Mouse (Mus musculus) heart, embryonic 16.5 days (tissue): ENCODE measurements around the gene Espn. TPM values are rescaled to one million over a fixed set of nuclear protein-coding genes. Genes with fewer than 3 reads are reported as not detected.

ENCODE experiments used
- ATAC-seq: fragments of 200-750 bp; cut with Nextera tagmentation; replicated peaks from 2 replicates; pipeline ENCODE4 v1.8.0; 2017; ENCODE audit warnings: moderate number of reproducible peaks; ENCODE audit not compliant: insufficient read depth, low FRiP score; ENCODE audit errors: extremely low read depth
- H3K27ac ChIP-seq: fragments of 300-500 bp; sonication (generic); 2 replicates; pipeline ENCODE4 v1.5.1; 2014; ENCODE audit warnings: mild to moderate bottlenecking, low read length, control low read depth, moderate library complexity
- H3K27me3 ChIP-seq: fragments of 300-500 bp; sonication (generic); 2 replicates; pipeline ENCODE4 v1.6.1; 2014; ENCODE audit warnings: low read length, mixed read lengths; ENCODE audit not compliant: control insufficient read depth, insufficient read depth
- H3K36me3 ChIP-seq: fragments of 300-500 bp; sonication (generic); 2 replicates; pipeline ENCODE4 v1.6.1; 2014; ENCODE audit not compliant: control insufficient read depth, insufficient read depth
- H3K4me1 ChIP-seq: fragments of 300-500 bp; sonication (generic); 2 replicates; pipeline ENCODE4 v1.6.1; 2014; ENCODE audit warnings: low read length, mixed read lengths; ENCODE audit not compliant: control insufficient read depth, insufficient read depth
- H3K4me2 ChIP-seq: fragments of 300-500 bp; sonication (generic); 2 replicates; pipeline ENCODE4 v1.6.1; 2014; ENCODE audit warnings: low read depth, mild to moderate bottlenecking, control low read depth, low read length
- H3K4me3 ChIP-seq: fragments of 300-500 bp; sonication (generic); 2 replicates; pipeline ENCODE4 v1.5.1; 2014; ENCODE audit warnings: mild to moderate bottlenecking, control low read depth, low read length
- H3K9ac ChIP-seq: fragments of 300-500 bp; sonication (generic); 2 replicates; pipeline ENCODE4 v1.6.1; 2014; ENCODE audit warnings: low read length, control low read depth
- H3K9me3 ChIP-seq: fragments of 300-500 bp; sonication (generic); replicated peaks from 2 replicates; pipeline ENCODE4 v1.6.1; 2016; ENCODE audit warnings: low read length; ENCODE audit not compliant: control insufficient read depth
- WGBS: fragments of 180-500 bp; shearing (Covaris S2); extraction: QIAGEN DNeasy Blood & Tissue Kit; methylation state at CpG from one replicate; pipeline ENCODE4 v1.1.7; 2014; 5-methylcytosine and 5-hydroxymethylcytosine counted together
- polyA plus RNA-seq: library from polyadenylated mRNA; unstranded; fragments of >200 nt; fragmentation: Nextera tagmentation; extraction: Ambion mirVana; gene quantifications from 2 replicates; pipeline ENCODE4 v1.2.1, GENCODE M21; 2015

Espn gene
- polyA plus RNA-seq, 1 experiment from 2014 or later: 1.5 TPM

DNA sequence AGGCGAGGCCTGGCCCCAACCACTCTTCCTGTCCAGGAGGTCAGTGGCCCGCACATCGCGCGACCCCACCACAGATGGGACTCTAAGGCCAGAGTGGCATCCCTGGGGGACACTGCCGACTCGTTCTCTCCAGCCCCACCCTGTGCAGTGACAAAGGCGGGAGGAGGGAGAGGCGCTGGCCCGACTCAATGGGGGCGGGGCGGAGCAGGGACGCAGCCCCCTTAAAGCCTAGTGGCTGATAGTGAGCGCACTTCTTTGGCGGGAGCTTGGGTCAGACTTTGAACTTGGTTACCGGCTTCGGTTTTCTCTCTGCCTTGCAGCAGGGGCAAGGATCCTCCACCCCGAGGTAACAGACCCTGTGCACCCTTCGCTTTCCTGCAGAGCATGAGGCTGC, 7.1 kb upstream of the Espn start:
- Histone ChIP-seq H3K9ac (no peak overlapping the region), H3K4me3 (peak overlapping the region; percentile 41), H3K4me2 (peak overlapping the region; percentile 54), H3K27ac (no peak overlapping the region), H3K36me3 (no peaks in the 10 kb centered on the region), H3K27me3 (peaks cover 73% of the 10 kb centered on the region), H3K9me3 (no peaks in the 10 kb centered on the region), H3K4me1 (peaks cover 13% of the 10 kb centered on the region)
- no peak; the same call in 1 of the 2 replicates for ATAC-seq
- 1% methylated on average over 19 of the region's 19 CpGs for WGBS

GRCm38 (mm10) chr4:152158585-152159284, 6.6 kb upstream of the Espn start, which contains the start of gene Hes2:
Hes2 (plus strand) TSS chr4:152158867.
- Histone ChIP-seq H3K4me3 (peak within 1 kb of the TSS; percentile 41), H3K9me3 (no peaks in the 10 kb centered on the region), H3K36me3 (no peaks in the 10 kb centered on the region), H3K27ac (no peak within 1 kb of the TSS), H3K27me3 (peaks cover 71% of the 10 kb centered on the region), H3K4me2 (peak within 1 kb of the TSS; percentile 54), H3K4me1 (peaks cover 17% of the 10 kb centered on the region), H3K9ac (no peak within 1 kb of the TSS)
- no peak for ATAC-seq
- WGBS: 5% methylated on average over 35 of the region's 35 CpGs

DNA sequence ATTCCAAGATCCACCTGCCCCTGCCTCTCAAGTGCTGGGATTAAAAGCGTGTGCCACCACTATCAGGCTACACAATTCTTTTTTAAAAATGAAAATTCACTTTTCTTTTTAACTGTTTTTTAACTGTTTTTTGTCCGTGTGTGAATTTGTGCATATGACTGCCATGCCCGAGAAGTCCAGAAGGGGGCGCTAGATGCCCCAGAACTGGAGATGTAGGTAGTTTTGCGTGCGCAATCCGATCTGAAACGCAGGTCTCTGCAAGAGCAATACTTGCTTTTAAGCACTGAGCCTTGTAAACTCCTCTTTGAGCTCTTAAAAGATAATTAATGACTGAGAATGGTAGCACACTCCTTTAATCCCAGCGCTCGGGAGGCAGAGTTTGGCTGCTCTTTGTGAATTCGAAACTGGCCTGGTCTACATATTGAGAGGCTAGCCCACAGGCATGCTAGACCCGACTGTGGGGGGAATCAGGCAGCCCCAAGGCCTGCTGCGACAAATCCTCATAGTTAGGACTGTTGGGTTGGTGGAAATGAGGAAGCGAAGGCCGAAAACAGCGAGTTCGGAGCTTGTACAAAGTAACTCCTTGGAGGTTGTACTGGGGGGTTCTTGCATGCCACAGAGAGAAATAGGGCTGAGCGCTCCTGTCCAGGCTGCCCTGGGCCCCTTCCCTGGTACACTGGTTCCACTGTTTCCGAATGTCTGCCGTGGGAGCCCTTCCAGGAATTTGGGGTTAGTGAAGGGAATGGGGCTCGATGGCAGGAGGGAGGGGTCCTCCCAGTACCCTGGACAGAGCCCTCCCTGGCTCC, 5.8 kb upstream of the Espn start:
- peak overlapping the region; percentile 41 for H3K4me3 ChIP-seq
- no peak overlapping the region for H3K9ac ChIP-seq
- no peaks in the 10 kb centered on the region for H3K36me3 ChIP-seq
- H3K27ac ChIP-seq: no peak overlapping the region
- peaks cover 21% of the 10 kb centered on the region for H3K4me1 ChIP-seq
- peak overlapping the region; percentile 54 for H3K4me2 ChIP-seq
- H3K27me3 ChIP-seq: peaks cover 78% of the 10 kb centered on the region
- H3K9me3 ChIP-seq: no peaks in the 10 kb centered on the region
- ATAC-seq: no peak
- WGBS: 18% methylated on average over 21 of the region's 21 CpGs

- H3K4me1 ChIP-seq: peaks cover 28% of the 10 kb centered on the region
These were observed 2.8 kb upstream of the Espn start for GRCm38 (mm10) chr4:152155019-152155418.

GRCm38 (mm10) chr4:152153771-152154177, 1.6 kb upstream of the Espn start:
- Histone ChIP-seq H3K9ac (peak overlapping the region; percentile 50), H3K36me3 (no peaks in the 10 kb centered on the region)
- ATAC-seq: 0 out of 2 replicates have a peak, but pooled peaks have one; percentile 10

More at GRCm38 (mm10) chr4:152155019-152155418, 2.8 kb upstream of the Espn start:
- Histone ChIP-seq H3K27ac (no peak overlapping the region), H3K4me3 (no peak overlapping the region), H3K9ac (no peak overlapping the region), H3K27me3 (peaks cover 70% of the 10 kb centered on the region), H3K9me3 (no peaks in the 10 kb centered on the region), H3K36me3 (no peaks in the 10 kb centered on the region), H3K4me2 (no peak overlapping the region)
- ATAC-seq: no peak
- WGBS: 45% methylated on average over 4 of the region's 4 CpGs

DNA sequence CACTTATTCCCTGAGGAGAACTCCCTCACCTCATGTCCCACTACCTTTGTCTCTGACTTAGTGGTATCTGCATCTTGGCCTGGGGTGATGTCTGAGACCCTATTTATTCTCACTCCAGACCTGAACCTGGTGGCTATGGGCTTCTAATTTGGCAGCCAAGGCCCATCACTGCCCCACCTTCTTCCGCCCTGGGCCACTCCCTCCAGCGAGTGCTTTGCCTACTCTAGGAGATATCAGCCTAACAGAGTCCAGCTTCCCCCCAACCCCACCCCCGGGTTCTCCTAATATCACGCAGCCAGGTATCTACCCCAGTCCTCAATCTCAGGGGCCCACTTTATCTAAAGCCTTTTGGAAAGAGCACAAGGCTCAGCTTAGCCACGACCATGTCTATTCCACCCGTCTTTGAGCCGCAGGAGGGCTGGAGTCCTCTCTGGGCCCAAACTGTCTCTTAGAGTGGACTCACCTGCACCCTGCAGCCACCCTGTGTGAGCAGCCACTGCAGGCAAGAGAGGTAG, 663 bp downstream of the Espn start:
- WGBS: 22% methylated on average over 7 of the region's 7 CpGs
- Histone ChIP-seq H3K9me3 (no peaks in the 10 kb centered on the region), H3K27ac (no peak overlapping the region), H3K36me3 (no peaks in the 10 kb centered on the region), H3K9ac (peak overlapping the region; percentile 63), H3K4me1 (peaks cover 15% of the 10 kb centered on the region), H3K27me3 (peaks cover 47% of the 10 kb centered on the region), H3K4me2 (peak overlapping the region; percentile 83), H3K4me3 (peak overlapping the region; percentile 58)
- no peak for ATAC-seq

More at GRCm38 (mm10) chr4:152153771-152154177, 1.6 kb upstream of the Espn start:
- peaks cover 63% of the 10 kb centered on the region for H3K27me3 ChIP-seq
- H3K27ac ChIP-seq: no peak overlapping the region
- no peaks in the 10 kb centered on the region for H3K9me3 ChIP-seq
- peaks cover 22% of the 10 kb centered on the region for H3K4me1 ChIP-seq
- 2% methylated on average over 23 of the region's 23 CpGs for WGBS
- peak overlapping the region; percentile 61 for H3K4me2 ChIP-seq
- H3K4me3 ChIP-seq: peak overlapping the region; percentile 40

GRCm38 (mm10) chr4:152150546-152150945, 1.6 kb downstream of the Espn start:
- no peak for ATAC-seq
- Histone ChIP-seq H3K27ac (no peak overlapping the region), H3K27me3 (peaks cover 47% of the 10 kb centered on the region), H3K4me3 (no peak overlapping the region), H3K9me3 (no peaks in the 10 kb centered on the region), H3K9ac (no peak overlapping the region), H3K4me1 (peaks cover 15% of the 10 kb centered on the region), H3K4me2 (no peak overlapping the region), H3K36me3 (no peaks in the 10 kb centered on the region)
- WGBS: 42% methylated on average over 4 of the region's 4 CpGs

GRCm38 (mm10) chr4:152146033-152146827, 5.9 kb downstream of the Espn start:
- H3K4me3 ChIP-seq: no peak overlapping the region
- no peaks in the 10 kb centered on the region for H3K9me3 ChIP-seq
- H3K27ac ChIP-seq: no peak overlapping the region
- no peaks in the 10 kb centered on the region for H3K4me1 ChIP-seq
- ATAC-seq: no peak
- WGBS: 61% methylated on average over 11 of the region's 11 CpGs
- no peak overlapping the region for H3K9ac ChIP-seq
- peaks cover 24% of the 10 kb centered on the region for H3K27me3 ChIP-seq
- H3K4me2 ChIP-seq: no peak overlapping the region
- H3K36me3 ChIP-seq: no peaks in the 10 kb centered on the region
